Comparison of ENCODE assay signal across 7 mouse cellular contexts in genomic region chr14:54894296-54895151, GRCm38 (mm10). TPM values are rescaled to one million over a fixed set of nuclear protein-coding genes. Genes with fewer than 3 reads are reported as not detected.
DNase-seq lines count a peak whose midpoint lies in the region; ATAC-seq and TF ChIP-seq lines count a peak whose summit lies in the region.

No protein-coding gene starts in this region.

- H3K79me2 ChIP-seq in CH12.LX (replicated peaks; ENCODE audit: control insufficient read depth, extremely low read depth, insufficient read depth, poor library complexity, severe bottlenecking): peaks cover 25% of the 10 kb centered on the region

- no peak; the same call in 1 of the 2 replicates for TF ChIP-seq POLR2A in CH12.LX (IDR thresholded peaks at IDR 0.05; ENCODE audit: low read depth, low read length)

- peak overlapping the region; percentile 100 for H3K9ac ChIP-seq in CH12.LX (ENCODE audit: insufficient read depth, low read depth)
- peak overlapping the region; percentile 97 for H3K9ac ChIP-seq in embryonic facial prominence, embryonic 15.5 days
- peak overlapping the region; percentile 100 for H3K9ac ChIP-seq in heart, embryonic 14.5 days (ENCODE audit: low read length)

- peak; percentile 77 for ATAC-seq in embryonic facial prominence, embryonic 15.5 days (ENCODE audit: insufficient number of reproducible peaks, low FRiP score, low TSS enrichment, low read depth)
- peak; percentile 66 for ATAC-seq in heart, embryonic 14.5 days (ENCODE audit: insufficient number of reproducible peaks, insufficient read depth, low FRiP score, low read depth)

- in situ Hi-C loops in CH12.LX (cut with MboI; ENCODE audit: low pct_ligation_motif_present, low pct_unique_long_range_greater_than_20kb, low sequenced_read_pairs): no loop called here

- no peaks in the 10 kb centered on the region for H3K9me3 ChIP-seq in CH12.LX (replicated peaks; ENCODE audit: low read length)
- no peaks in the 10 kb centered on the region for H3K9me3 ChIP-seq in embryonic facial prominence, embryonic 15.5 days (replicated peaks)
- no peaks in the 10 kb centered on the region for H3K9me3 ChIP-seq in heart, embryonic 14.5 days (ENCODE audit: control insufficient read depth, low read length)

- dilution Hi-C loops in CH12.LX (cut with MboI; ENCODE audit: extremely low pct_ligation_motif_present, extremely low pct_unique_long_range_greater_than_20kb, low sequenced_read_pairs): no loop called here

- peaks cover 0 to 32% of the 10 kb centered on the region in 2 experiments; a peak in 2 of 4 replicates for H3K4me1 ChIP-seq in CH12.LX (ENCODE audit: control insufficient read depth in 1 of 2, insufficient read depth in 2 of 2)
- H3K4me1 ChIP-seq in embryonic facial prominence, embryonic 15.5 days: peaks cover 22% of the 10 kb centered on the region
- peaks cover 6 to 25% of the 10 kb centered on the region in 2 experiments for H3K4me1 ChIP-seq in heart, embryonic 14.5 days (ENCODE audit: control insufficient read depth in 2 of 2, insufficient read depth in 2 of 2, low read length in 2 of 2)

- no peaks in the 10 kb centered on the region for H3K27me3 ChIP-seq in CH12.LX (replicated peaks)
- H3K27me3 ChIP-seq in embryonic facial prominence, embryonic 15.5 days: no peaks in the 10 kb centered on the region
- H3K27me3 ChIP-seq in heart, embryonic 14.5 days (ENCODE audit: control insufficient read depth, insufficient read depth, low read length): no peaks in the 10 kb centered on the region

- WGBS in embryonic facial prominence, embryonic 15.5 days: under 1% methylated on average over 53 of the region's 54 CpGs
- under 1% methylated on average over 43 of the region's 54 CpGs for WGBS in heart, embryonic 14.5 days

- DNase-seq in CH12.LX (ENCODE audit: extremely low read depth): no peak
- DNase-seq in NIH3T3 (ENCODE audit: low read depth): peak; percentile 63
- DNase-seq in kidney, postnatal 10 days: peak; percentile 79
- DNase-seq in lung, postnatal 36 days: peak; percentile 50
- DNase-seq in right cerebral cortex, adult 2 months (ENCODE audit: low spot score in 2 of 2): peak; percentile 45 to 62

- no peak for TF ChIP-seq RAD21 in CH12.LX (IDR thresholded peaks at IDR 0.05; ENCODE audit: low read depth, low read length)

- no peak for TF ChIP-seq EP300 in CH12.LX (IDR thresholded peaks at IDR 0.05; ENCODE audit: low read length)

- TF ChIP-seq CTCF in CH12.LX (conservative IDR thresholded peaks at IDR 0.05 in 1 of 2, IDR thresholded peaks at IDR 0.05 in 1 of 2; ENCODE audit: low read depth in 2 of 2, low read length in 2 of 2): no peak

- H3K4me3 ChIP-seq in CH12.LX (replicated peaks in 1 of 3; ENCODE audit: low read depth in 2 of 3, low read length in 2 of 3, poor library complexity in 1 of 3): peak overlapping the region; percentile 77 to 81 (median 80)
- H3K4me3 ChIP-seq in embryonic facial prominence, embryonic 15.5 days (replicated peaks): peak overlapping the region; percentile 94
- H3K4me3 ChIP-seq in heart, embryonic 14.5 days (ENCODE audit: control insufficient read depth in 1 of 2, insufficient read depth in 1 of 2, low read depth in 1 of 2, low read length in 2 of 2): peak overlapping the region; percentile 64 to 98

- 0 out of 2 replicates have a peak overlapping the region, but pooled peaks have one; percentile 13 for H3K27ac ChIP-seq in CH12.LX (ENCODE audit: insufficient read depth, low read depth)
- peak overlapping the region; percentile 90 for H3K27ac ChIP-seq in embryonic facial prominence, embryonic 15.5 days (replicated peaks)
- peak overlapping the region; percentile 71 to 97 for H3K27ac ChIP-seq in heart, embryonic 14.5 days (replicated peaks in 1 of 2; ENCODE audit: control insufficient read depth in 1 of 2, insufficient read depth in 1 of 2, low read depth in 2 of 2, low read length in 2 of 2)

- H3K4me2 ChIP-seq in CH12.LX (ENCODE audit: insufficient read depth, low read depth, poor library complexity, severe bottlenecking): peak overlapping the region; percentile 83; the same call in 1 of the 2 replicates
- H3K4me2 ChIP-seq in embryonic facial prominence, embryonic 15.5 days (replicated peaks): peak overlapping the region; percentile 58
- H3K4me2 ChIP-seq in heart, embryonic 14.5 days (ENCODE audit: low read length): peak overlapping the region; percentile 75

- peaks cover 26 to 38% of the 10 kb centered on the region in 2 experiments for H3K36me3 ChIP-seq in CH12.LX (replicated peaks in 1 of 2; ENCODE audit: control insufficient read depth in 1 of 2, insufficient read depth in 1 of 2, low read length in 1 of 2)
- H3K36me3 ChIP-seq in embryonic facial prominence, embryonic 15.5 days: peaks cover 30% of the 10 kb centered on the region
- H3K36me3 ChIP-seq in heart, embryonic 14.5 days (ENCODE audit: control insufficient read depth, insufficient read depth, low read length): peaks cover 41% of the 10 kb centered on the region

TF ChIP-seq in CH12.LX, 34 proteins besides CTCF, POLR2A, EP300 and RAD21:
- TF ChIP-seq UBTF (IDR thresholded peaks at IDR 0.05; ENCODE audit: low read depth, low read length) (0 out of 2 replicates have a peak, but pooled peaks have one; percentile 51), ZMIZ1 (IDR thresholded peaks at IDR 0.05; ENCODE audit: low read depth, low read length) (no peak)

RNA-seq across cellular contexts. Expression of gene Pabpn1, which starts 2.2 kb away (rescaled TPM):
- total RNA-seq in CH12.LX (2012; rRNA removed) (56.8 and 73.7 TPM in 2 replicates), CH12.LX (2014; rRNA removed) (85.5 and 88.0 TPM in 2 replicates)
- 275 and 302 TPM in 2 replicates for polyA plus RNA-seq in CH12.LX (2012; ENCODE audit: insufficient read length, low read depth)
- 124 and 125 TPM in 2 replicates for polyA plus RNA-seq in embryonic facial prominence, embryonic 15.5 days (2015; fragmentation: Nextera tagmentation; extraction: Ambion mirVana)
- polyA plus RNA-seq in heart, embryonic 14.5 days (2014; fragmentation: Nextera tagmentation; extraction: Ambion mirVana): 80.6 and 83.8 TPM in 2 replicates

RNA-seq across cellular contexts. Expression of gene Gm20521, which starts 11.3 kb away (rescaled TPM):
- total RNA-seq in CH12.LX (2012; rRNA removed): 0.13 TPM in 1 of 2 replicates, not detected in the other
- not detected in 2 replicates for total RNA-seq in CH12.LX (2014; rRNA removed)
- polyA plus RNA-seq in CH12.LX (2012; ENCODE audit: insufficient read length, low read depth): not detected in 2 replicates
- not detected in 2 replicates for polyA plus RNA-seq in embryonic facial prominence, embryonic 15.5 days (2015; fragmentation: Nextera tagmentation; extraction: Ambion mirVana)
- not detected in 2 replicates for polyA plus RNA-seq in heart, embryonic 14.5 days (2014; fragmentation: Nextera tagmentation; extraction: Ambion mirVana)

RNA-seq across cellular contexts. Expression of gene Bcl2l2, which starts 11.3 kb away (rescaled TPM):
- total RNA-seq in CH12.LX (2012; rRNA removed): 4.8 and 6.2 TPM in 2 replicates
- 0.32 and 0.50 TPM in 2 replicates for total RNA-seq in CH12.LX (2014; rRNA removed)
- polyA plus RNA-seq in CH12.LX (2012; ENCODE audit: insufficient read length, low read depth): 0.46 and 0.76 TPM in 2 replicates
- 4.1 and 5.0 TPM in 2 replicates for polyA plus RNA-seq in embryonic facial prominence, embryonic 15.5 days (2015; fragmentation: Nextera tagmentation; extraction: Ambion mirVana)
- polyA plus RNA-seq in heart, embryonic 14.5 days (2014; fragmentation: Nextera tagmentation; extraction: Ambion mirVana): 3.0 and 4.3 TPM in 2 replicates

RNA-seq across cellular contexts. Expression of gene Ppp1r3e, which starts 17.2 kb away (rescaled TPM):
- total RNA-seq in CH12.LX (2012; rRNA removed): 1.3 and 1.6 TPM in 2 replicates
- 0.51 and 0.55 TPM in 2 replicates for total RNA-seq in CH12.LX (2014; rRNA removed)
- 1.2 and 1.4 TPM in 2 replicates for polyA plus RNA-seq in CH12.LX (2012; ENCODE audit: insufficient read length, low read depth)
- 0.83 and 1.2 TPM in 2 replicates for polyA plus RNA-seq in embryonic facial prominence, embryonic 15.5 days (2015; fragmentation: Nextera tagmentation; extraction: Ambion mirVana)
- 1.7 and 1.9 TPM in 2 replicates for polyA plus RNA-seq in heart, embryonic 14.5 days (2014; fragmentation: Nextera tagmentation; extraction: Ambion mirVana)

RNA-seq across cellular contexts. Expression of gene Slc22a17, which starts 18.4 kb away (rescaled TPM):
- total RNA-seq in CH12.LX (2012; rRNA removed): 0.71 and 1.1 TPM in 2 replicates
- 0.04 and 0.16 TPM in 2 replicates for total RNA-seq in CH12.LX (2014; rRNA removed)
- polyA plus RNA-seq in CH12.LX (2012; ENCODE audit: insufficient read length, low read depth): 0.15 and 0.34 TPM in 2 replicates
- 81.7 and 93.6 TPM in 2 replicates for polyA plus RNA-seq in embryonic facial prominence, embryonic 15.5 days (2015; fragmentation: Nextera tagmentation; extraction: Ambion mirVana)
- 18.5 and 25.6 TPM in 2 replicates for polyA plus RNA-seq in heart, embryonic 14.5 days (2014; fragmentation: Nextera tagmentation; extraction: Ambion mirVana)

Comparison
In these comparisons a context has a peak if more than half of its experiments do, and no peak if none do; other contexts are left out.
1. H3K27ac ChIP-seq: peak in every context shown above with its lines; median percentile 90 in embryonic facial prominence, embryonic 15.5 days; 84 in heart, embryonic 14.5 days; 13 in CH12.LX.